Mouse (Mus musculus): ENCODE results near the gene Trpv2. TPM values are rescaled to one million over a fixed set of nuclear protein-coding genes. Genes with fewer than 3 reads are reported as not detected.
"Not testable (repeated sequence)": the region's sequence is repeated elsewhere in the genome, so short reads cannot be mapped to it uniquely, and the experiment has no call there.

Gene Trpv2
- total RNA-seq, 2 experiments from 2014 or later, result 0.87 to 1.1 TPM

GRCm38 (mm10) chr11:62645337-62645675, 71.0 kb downstream of the Trpv2 start:
- intact Hi-C loops (cut with DNase I), result no loop called here
- no peak for DNase-seq

DNA sequence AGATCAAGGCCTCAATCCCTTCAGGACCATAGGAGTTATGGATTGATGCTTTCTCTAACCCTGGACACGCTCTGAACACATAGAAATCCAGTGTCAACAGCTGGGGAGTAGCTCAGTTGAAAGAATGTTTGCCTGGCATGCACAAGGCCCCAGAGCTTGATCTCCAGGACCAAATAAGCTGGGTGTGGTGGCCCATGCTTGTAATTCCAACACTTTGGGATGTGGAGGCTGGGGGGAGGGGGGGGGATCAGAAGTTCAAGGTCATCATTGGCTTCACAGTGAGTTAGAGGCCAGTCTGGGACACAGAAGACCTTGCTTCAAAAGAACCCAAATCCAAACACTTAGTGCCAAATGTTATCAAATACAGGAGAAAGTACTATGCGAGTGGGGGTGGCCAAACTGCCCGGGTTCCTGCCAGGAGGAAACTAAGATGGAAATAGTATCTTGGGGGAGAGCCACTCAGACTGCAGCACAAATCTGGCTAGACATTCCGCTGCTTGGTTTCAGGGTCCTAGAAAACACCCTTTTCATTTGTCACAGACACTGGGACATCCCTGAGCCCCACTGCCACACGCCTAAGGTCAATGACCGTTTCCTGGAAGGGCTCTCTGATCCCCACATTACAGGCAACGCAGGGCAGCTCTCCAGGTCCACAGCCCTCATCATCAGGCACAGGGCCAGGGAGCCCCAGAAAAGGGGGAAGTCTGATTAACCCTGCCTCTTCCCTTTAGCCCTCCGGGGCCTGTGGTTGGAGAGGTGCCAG, 71.6 kb downstream of the Trpv2 start:
- DNase-seq, result no peak
- intact Hi-C loops (cut with DNase I), result no loop called here

GRCm38 (mm10) chr11:62646495-62646843, 72.2 kb downstream of the Trpv2 start:
- no peak for DNase-seq
- intact Hi-C loops (cut with DNase I), result no loop called here

GRCm38 (mm10) chr11:62646958-62647515, 72.8 kb downstream of the Trpv2 start:
- DNase-seq, result no peak
- intact Hi-C loops (cut with DNase I), result no loop called here

DNA sequence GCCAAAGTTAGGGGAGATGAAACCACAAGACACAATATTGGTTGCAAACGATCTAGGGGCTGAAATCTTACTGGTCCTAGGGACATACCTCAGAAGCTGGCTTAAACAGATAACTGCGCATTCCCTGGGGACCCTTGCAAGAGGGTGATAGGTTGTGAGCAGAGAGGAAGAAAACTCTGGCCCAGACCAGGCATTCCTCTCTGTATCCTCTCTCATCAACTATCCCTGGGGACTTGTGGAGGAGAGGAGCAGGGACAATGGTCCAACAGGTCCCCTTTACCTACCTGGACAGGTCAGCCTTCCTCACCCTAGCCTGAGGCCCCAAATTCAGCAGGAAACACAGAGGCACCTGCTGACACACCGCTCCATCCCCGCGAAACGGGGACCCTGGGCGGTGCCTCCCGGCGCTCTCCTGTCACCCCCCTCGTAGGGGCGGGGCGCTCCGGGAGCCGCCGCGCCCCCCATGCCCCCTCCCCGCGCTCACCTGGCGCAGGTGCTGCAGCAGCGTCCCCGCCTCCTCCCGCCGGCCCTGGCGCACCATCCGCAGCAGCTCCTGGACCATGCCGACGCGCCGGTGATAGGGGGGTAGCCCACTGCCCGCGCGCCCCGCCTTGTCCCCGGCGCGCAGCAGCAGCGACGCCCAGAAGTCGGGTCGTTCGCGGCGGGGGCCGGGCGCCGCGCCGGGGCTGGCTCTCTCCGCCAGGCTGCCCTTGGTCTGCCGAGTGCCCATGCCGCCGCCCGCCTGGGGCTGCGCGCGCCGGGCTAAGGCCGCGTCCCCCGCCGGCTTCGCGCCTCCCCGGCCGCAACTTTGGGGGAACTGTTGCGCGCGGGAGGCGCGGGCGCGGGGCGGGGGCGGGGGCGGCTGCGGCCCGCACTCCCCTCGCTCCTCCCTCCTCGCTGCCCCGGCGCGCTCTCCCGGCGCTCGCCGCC, 73.6 kb downstream of the Trpv2 start, which contains the start of gene Lrrc75a:
Gene Lrrc75a, minus strand, starts transcription at position 863 of the 930 bp plus-strand sequence.
- no peak for DNase-seq
- intact Hi-C loops (cut with DNase I), result loop anchor here (2.0 kb wide), 1 partner anchor 35 kb away; no protein-coding TSS in a partner anchor

- peak; percentile 91 to 94 for DNase-seq
- intact Hi-C loops (cut with DNase I), result loop anchor here (2.0 kb wide), 1 partner anchor 36 kb away; no protein-coding TSS in a partner anchor
These were observed 74.5 kb downstream of the Trpv2 start, which contains the start of gene Mmgt2 for GRCm38 (mm10) chr11:62648591-62649391. TSS of gene Mmgt2 (plus strand) at chr11:62648664.

DNA sequence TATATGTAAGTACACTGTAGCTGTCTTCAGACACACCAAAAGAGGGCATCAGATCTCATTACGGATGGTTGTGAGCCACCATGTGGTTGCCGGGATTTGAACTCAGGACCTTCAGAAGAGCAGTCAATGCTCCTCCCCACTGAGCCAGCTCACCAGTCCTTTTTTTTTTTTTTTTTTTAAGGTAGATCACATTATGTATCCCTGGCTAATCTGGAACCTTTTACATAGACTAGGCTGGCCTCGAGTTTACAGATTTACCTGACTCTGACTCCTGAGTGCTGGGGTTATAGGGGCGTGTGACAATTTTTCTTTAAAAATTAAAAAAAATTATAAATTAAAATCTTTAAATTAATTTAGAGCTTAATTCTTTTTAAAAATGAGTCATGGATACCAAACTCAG, 75.5 kb downstream of the Trpv2 start:
- intact Hi-C loops (cut with DNase I), result loop anchor here (2.0 kb wide), 1 partner anchor 37 kb away; no protein-coding TSS in a partner anchor

More for the DNA sequence above, 75.5 kb downstream of the Trpv2 start:
- not testable (repeated sequence) for DNase-seq

Other genes starting within 250 kb of the Trpv2 start
- gene Pigl, start 116.0 kb upstream of the Trpv2 start, total RNA-seq (2021), result 1 to 10 TPM; 1.7 to 2.1 TPM
- 100 to 1,000 TPM; 113 to 119 TPM for gene Ncor1, start 115.9 kb upstream of the Trpv2 start, total RNA-seq (2021)
- 10 to 100 TPM; 13.9 to 21.8 TPM for gene Cenpv, start 35.2 kb upstream of the Trpv2 start, total RNA-seq (2021)
- 100 to 1,000 TPM; 783 to 809 TPM for gene Ubb, start 23.3 kb upstream of the Trpv2 start, total RNA-seq (2021)
- gene Lrrc75a, start 74.0 kb downstream of the Trpv2 start, total RNA-seq (2021), result 1 to 10 TPM; 3.5 to 4.3 TPM
- 1 to 10 TPM; 3.9 to 4.0 TPM for gene Mmgt2, start 74.2 kb downstream of the Trpv2 start, total RNA-seq (2021)
- 1 to 10 TPM in 1 of 2 experiments, under 1 TPM in 1; 0.89 to 1.2 TPM for gene Zfp287, start 157.4 kb downstream of the Trpv2 start, total RNA-seq (2021)
- gene Gm10428, start 178.6 kb downstream of the Trpv2 start, total RNA-seq (2021), result not detected
- under 1 TPM; 0.79 to 0.91 TPM for gene Zfp286, start 215.0 kb downstream of the Trpv2 start, total RNA-seq (2021)
- 10 to 100 TPM; 34.2 to 40.7 TPM for gene Trim16, start 245.7 kb downstream of the Trpv2 start, total RNA-seq (2021)

Measured in gastrocnemius, postnatal 36 days (tissue).